Mouse (Mus musculus) spleen, embryonic (tissue): ENCODE data around the gene Stx6.

Source experiments
- CTCF ChIA-PET: fragments of 350-600 bp; sonication (Branson Sonifier 250); formaldehyde crosslinking; loops from one replicate; lab custom pipeline; 2022; lab: Charles Lee

The Stx6 gene

DNA sequence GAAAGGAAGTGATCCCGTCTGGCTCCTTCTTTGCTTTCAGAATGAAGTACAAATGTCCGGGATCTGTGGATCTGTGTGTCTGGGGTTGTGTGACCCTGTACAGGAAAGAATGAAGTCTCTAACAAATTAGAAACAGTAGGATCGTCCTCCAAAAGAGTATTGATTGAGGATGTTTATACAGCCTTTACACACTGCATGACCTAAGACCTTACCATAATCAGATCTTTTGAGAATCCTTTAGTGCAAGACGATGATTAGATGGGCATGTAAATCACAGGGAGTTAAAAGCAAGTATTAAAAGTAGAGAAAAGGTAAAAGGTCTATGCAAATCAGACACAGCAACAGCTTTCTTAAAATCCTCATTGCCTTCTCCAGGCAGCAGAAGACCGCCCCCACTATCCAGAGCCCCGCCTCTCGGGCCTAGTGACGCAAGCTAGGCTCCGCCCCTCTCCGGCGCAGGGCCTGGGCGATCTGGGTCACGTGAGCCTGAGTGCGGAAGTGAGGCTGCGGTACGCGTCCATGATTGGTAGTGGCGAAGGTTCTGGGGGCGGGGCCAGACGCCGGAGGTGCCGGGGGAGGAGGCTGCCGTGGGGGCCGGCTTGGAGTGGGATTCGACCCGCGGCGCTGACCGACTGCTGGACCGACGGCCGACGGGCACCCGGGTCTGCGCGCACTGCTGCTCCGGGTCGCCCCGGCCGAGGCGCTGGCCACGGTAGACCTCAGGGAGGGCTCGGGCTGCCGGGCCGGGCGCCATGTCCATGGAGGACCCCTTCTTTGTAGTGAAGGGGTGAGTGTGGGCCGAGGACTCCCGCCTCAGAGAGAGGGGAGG, at the start of gene Stx6:
TSS of gene Stx6 (plus strand) at position 575 of the 829 bp plus-strand sequence.
- CTCF ChIA-PET, result interaction anchor here (0.6 kb wide), 1 partner anchor 67 kb away, joined by 3 read pairs; no protein-coding TSS in a partner anchor

DNA sequence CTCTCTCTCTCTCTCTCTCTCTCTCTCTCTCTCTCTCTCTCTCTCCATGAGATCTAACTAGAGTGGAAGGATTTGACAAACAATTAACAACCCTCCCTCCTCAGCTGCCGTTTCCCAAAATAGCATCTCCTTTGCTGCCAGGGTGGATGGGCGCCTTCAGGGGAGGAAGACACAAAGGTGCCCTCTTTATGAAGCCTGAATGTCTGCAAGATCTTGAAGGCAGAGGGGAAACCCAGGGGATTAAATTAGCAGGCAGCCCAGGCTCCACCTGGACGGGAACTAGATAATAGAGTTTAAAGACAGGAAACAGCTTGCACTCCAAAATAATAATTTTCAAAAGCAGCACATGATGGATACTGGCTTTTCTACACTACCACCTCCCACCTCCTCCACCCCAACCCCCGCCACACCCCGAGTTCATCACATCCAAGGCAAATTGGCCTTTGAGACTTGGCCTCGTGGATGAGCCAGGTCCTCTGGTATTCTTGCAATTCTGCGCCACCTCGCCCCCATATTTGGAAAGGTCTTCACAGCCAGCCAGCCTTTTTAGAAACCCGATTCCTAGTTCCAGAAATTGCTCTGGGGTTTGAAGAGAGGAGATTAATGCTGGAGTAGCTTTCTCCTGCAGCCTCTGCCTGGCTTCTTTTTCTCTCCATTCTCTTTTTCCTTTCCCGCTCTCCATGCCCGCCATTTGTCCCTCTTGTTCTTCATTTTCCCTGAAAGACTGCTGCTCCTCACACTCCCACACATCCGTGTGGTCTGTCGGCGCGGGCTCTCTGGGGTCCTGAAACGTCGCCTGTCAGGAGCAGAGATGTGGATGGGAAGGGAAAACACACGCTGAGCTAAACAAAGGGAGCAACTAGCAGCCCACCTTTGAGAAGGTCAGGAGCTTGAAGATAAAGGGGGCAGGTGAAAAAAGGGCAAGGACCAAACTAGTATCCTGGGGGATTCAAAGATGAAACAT, 48.8 kb upstream of the Stx6 start:
- CTCF ChIA-PET, result interaction anchor here (0.7 kb wide), 1 partner anchor 262 kb away, joined by 3 read pairs; no protein-coding TSS in a partner anchor

DNA sequence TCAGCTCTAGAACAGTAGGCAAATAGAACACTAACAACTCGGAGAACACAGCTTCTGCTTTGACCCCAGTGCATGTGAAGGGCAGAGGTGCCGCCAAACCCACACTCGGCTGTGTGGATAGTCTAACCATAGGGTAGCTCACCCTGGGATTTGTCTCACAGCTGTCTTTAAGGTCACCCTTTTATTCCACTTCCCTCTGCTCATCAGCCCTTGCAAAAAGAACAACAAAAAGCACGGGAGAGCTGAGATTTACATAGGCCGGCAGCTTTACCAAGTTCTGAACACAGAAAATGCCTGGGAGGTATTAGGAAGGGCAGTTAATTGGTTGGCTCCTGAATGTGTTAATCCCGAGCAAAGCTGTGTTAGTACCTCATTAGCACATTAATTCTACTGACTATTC, 47.0 kb upstream of the Stx6 start:
- CTCF ChIA-PET, result no interaction called here

DNA sequence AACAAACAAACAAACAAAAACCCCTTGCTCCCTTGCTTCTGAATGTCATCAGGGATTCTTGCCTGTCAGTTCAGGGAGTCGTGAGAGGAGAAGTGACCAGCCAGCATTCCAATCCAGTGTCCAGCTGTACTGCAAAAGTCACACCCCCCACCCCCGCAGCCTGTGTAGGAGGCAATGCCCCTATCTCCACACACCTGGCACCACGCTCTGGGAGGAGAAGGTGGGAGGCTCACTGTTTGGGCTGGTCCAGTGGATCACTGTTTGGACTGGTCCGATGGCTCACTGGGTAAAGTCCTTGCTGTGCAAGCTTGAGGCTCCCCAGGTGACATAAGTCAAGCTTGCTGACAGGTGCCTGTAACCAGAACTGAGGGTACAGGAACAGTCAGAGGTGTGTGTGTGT, 46.4 kb upstream of the Stx6 start:
- CTCF ChIA-PET, result no interaction called here

DNA sequence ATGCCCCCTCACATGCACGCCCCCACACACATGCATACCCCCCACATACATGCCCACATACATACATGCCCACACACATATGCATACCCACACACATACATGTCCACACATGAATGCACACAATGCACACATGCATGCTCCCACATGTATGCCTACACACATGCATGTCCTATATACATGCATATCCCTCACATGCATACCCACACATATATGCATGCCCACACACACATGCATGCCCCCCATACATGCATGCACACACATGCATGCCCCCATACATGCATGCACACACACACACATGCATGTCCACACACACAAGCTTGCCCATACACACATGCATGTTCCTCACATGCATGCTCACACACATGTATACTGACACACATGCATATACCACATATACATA, 45.6 kb upstream of the Stx6 start:
- CTCF ChIA-PET, result no interaction called here

DNA sequence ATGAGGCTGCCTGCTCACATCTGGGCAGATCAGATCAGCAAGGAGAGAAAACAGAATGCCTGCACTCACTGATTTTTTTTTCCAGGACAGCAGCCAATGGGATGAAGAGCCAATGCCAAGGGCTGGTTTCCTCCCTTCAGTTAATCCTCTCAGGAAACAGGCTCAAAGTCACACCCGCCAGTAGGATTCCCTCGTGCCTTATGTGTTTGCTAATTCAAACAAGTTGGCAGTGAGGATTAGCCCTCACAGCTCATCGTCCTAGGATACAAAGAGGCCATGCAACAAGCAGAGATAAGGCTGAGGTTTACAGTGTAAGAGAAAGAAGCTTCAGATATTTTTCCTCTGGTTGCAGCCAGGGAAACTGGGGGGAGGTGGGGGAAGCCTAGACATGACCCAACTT, 44.6 kb upstream of the Stx6 start:
- CTCF ChIA-PET, result no interaction called here

DNA sequence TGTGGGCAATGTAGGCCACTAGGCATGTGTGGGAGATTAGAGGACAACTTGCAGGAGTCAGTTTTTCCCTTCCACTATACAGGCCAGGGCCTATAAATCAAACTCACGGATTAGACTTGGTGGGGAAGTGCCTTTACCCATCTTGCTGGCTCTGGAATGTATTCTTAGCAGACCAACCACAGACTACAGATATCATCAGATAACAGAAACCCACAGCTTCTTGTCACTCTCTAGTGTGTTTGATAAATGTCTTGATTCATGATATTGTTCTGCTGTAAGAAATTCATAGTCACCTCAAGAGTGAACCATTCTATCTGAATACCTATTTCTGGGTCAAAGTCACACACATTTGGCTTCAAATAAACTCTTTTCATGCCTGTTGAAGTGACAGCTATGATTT, 38.8 kb upstream of the Stx6 start:
- CTCF ChIA-PET, result no interaction called here

DNA sequence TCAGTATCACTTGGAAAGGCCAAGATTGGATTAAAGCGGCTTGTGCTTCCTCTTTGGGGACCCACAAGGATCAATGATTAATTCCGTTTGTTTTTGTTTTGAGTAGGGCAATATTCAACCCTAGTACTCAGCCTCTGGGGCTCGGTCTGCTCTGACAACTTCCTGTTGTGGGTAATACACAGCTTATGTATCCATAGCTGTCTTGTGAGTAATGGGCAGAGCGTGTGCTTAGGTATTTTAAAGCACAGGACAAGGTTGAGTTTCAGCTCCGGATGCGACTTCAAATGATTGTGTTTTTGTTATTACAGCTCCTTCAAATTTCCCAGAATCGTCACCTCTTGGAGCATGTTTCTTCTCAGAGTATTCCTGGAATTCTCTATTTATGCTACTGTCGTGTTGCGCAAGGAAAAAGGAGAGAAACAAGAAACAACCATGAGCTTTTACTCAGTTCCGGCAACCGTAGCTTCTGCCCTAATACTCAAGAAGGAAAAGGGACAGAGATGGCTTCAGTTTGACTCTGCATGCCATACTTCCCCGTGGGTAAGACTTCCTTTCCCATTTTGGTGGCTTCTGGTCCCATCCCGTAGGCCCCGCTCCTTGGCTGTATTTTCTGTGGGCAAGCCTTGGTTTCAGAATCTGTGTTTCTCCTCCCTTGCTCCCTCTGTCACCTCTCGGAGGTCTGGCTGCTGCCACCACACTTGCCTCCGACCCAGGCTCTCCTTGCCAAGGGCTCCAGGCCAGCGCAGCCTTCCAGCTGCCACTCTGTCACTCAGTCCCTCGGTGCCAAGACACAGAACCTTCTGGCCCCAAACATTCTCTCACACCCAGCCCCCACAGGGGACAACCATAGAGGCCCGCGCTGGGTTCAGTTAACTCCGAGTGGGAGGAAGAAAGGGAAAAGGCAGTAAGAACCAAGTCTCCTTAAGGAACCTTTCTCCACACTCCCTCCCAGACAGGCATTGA, 36.3 kb upstream of the Stx6 start:
- CTCF ChIA-PET, result interaction anchor here (0.5 to 1.1 kb wide), 3 partner anchors 32 to 255 kb away, joined by 3 to 4 read pairs (median 3); no protein-coding TSS in a partner anchor

DNA sequence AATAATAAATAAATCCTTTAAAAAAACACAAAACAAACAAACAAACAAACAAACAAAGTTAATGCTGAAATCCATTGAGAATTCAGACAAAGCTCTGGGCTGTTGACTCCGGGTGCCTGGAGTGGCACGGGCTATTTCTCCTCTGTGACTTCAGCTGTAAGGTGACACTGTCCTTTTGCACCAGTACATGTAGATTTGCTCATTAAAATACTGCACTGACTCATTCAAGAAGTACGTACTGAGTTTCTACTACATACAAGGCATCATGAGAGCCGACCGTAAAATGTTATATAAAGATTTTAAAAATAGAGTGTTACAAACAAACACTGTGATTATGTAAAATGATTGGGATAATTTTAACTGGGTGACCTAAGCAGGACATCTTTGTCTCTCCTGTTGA, 34.1 kb upstream of the Stx6 start:
- CTCF ChIA-PET, result interaction anchor here (1.2 kb wide), 1 partner anchor 28 kb away, joined by 10 read pairs; no protein-coding TSS in a partner anchor

DNA sequence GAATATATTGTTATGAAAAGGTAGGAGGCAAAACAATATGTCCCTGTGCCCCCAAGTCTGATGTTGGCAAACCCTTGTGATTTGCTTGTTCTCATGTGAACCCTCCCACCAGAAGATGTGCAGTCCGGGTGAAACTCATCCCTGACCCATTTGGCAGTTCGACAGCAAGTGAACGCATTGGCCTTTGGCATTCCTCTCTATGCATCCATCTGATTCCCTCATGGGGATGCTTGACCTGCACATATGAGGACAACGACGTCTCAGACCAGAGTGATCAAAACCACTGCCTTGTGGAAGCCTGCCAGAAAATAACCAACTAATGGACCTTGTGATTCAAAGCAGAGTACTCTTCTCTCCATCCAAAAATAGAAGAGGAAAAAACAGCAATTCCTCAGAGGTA, 31.8 kb upstream of the Stx6 start:
- CTCF ChIA-PET, result no interaction called here

DNA sequence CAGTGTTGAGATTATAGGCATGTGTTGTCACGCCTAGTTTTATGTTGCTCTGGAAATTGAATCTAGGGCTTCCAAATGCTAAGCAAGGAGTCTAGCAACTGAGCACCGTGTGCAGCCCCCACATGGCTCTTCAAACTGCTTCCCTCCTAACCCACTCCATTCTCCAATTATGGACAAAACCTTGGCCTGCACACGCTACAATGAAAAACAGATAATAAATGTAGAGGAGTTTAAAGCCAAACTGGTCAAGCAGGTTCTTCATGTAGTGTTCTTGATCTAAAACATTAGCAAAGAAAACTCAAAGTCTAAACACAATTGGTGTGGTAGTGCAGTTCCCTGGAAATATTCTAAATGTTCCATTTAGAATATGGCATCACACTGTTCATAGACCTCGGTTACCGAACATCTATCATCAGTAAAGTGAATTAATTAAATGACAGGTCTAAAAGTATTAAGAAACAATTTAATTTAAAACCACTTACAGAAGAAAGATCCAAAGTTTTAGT, 31.0 kb upstream of the Stx6 start:
- CTCF ChIA-PET, result no interaction called here

DNA sequence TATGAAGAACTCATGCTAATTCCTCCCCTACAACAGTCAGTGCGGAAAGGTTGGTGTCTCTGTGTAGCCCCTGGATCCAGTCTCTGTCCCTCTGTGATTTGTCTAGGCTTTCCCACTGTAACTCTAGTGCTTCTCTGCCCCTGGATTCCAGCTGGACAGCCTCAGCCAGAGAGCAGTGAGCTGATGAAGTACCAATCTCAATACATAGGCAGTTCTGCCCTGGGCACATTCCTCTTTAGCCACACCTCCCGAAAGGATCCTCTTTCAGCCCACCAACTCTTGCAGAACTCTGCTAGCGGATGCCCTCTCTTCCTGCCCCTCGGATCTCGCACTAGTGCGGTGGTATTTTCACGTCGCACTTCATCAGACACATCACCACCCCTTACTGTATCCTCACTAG, 23.6 kb upstream of the Stx6 start:
- CTCF ChIA-PET, result no interaction called here

DNA sequence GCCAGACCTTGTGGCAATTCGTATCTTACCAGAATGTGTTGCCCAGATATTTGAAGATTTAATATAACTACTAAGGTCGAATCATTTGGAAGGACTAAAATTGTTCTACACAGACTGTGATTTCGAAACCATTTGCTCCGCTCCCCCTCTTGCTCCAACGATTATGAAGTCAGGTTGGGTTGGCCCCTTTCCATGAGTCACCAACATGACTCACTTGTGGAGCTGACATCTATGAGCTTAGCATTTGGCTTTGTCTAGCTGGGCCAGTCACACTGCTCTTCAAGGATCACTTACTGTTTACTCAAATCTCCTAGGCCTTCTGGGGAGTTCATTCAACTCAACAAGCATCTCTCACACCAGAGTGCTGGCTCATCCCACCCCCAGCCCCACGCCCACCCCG, 19.7 kb upstream of the Stx6 start:
- CTCF ChIA-PET, result no interaction called here

DNA sequence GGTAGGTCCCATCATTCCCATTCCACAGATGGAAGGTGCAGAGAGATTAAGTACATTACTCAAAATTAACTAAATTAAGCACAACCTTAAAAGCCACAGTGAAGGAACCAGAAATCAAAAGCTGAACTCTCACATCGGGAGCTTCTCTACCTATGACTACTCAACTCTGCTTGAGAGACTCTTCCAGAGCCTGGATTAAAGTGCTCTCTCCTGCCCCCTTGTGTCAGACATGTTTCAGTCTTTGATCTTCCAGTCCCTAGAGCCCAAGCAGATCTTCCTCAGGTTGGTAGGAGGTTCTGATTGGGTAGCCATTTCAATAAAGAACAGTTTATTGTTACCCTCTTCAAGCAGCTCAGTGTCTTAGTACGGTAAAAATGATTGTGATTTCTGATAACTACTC, 18.4 kb upstream of the Stx6 start:
- CTCF ChIA-PET, result interaction anchor here (1.0 to 1.1 kb wide), 2 partner anchors 89 to 93 kb away, joined by 4 to 14 read pairs; no protein-coding TSS in a partner anchor

DNA sequence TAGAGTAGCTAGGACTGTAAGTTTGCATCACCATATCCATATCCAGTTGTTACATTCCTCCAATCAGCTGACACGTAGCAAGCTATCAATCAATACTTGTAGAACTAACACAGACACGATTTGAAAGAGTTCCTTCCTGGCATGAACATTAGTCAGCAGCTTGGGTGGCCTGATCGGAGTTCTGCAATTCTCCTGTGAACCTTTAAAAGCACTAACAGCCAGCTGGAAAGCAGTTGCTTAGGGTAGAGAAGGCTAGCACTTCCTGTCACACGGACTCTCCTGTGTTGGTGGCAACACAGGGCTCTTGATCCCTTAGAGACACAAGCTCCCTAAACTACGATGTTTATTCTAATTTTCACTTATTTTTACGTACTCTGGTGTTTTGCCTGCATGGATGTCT, 12.9 kb upstream of the Stx6 start:
- CTCF ChIA-PET, result interaction anchor here (0.5 kb wide), 1 partner anchor 1328 kb away, joined by 3 read pairs; no protein-coding TSS in a partner anchor

DNA sequence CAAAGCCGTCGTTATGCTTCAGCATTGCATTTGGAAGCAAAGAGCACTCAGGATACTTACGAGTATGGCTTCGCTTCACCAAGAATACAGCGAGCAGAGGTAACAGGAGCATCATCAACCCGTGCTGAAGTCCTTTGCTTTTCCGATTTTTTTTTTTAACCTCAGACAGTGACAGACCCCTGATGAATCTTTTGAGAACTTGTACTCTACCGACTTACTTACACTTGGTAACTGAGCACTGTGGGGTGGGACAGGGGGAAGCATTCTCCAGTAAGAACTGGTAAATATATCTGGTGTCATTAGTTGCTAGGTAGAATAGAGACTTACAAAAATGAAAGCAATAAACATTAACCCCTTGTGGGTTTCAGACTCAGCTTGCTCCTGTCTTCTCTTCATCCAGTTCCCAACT, 11.9 kb upstream of the Stx6 start, which contains the start of gene Mr1:
TSS of gene Mr1 (minus strand) at position 243 of the 409 bp plus-strand sequence.
- CTCF ChIA-PET, result no interaction called here

DNA sequence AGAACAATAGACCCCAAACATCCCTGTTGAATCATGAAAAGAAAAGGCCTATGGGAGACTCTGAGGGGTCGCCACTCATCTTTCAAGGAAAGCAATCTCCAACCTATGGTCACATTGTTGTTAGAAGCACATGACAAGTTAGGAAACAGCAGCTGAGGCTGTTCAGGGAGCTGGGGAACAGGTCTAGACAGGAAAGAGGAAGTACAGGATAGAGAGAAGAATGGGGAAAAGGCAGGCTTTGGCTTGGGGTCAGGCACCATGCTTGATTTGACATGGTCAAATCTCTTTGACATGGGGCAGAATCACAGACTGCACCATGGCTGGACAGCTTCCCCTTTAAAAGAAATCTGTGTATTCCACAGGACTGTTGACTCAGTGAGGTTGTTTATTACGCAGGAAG, 11.3 kb upstream of the Stx6 start:
- CTCF ChIA-PET, result interaction anchor here (0.5 kb wide), 1 partner anchor 1051 kb away, joined by 4 read pairs; no protein-coding TSS in a partner anchor

DNA sequence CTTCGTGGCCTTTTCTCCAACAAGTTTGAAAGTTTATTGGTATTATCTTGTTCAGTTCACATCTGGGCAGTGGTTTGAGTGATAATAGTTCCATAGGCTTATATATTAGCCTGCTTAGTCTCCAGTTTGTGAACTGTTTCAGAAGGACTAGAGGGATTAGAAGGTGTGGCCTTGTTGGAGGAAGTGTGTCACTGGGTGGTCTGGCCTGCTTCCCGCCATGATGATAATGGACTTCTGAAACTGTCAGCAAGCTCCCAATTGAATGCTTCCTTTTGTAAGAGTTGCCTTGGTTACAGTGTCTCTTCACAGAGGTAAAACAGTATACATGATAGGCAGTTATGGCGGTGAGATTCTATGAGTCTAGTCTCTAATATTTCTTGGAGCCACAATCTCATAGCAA, 9.1 kb upstream of the Stx6 start:
- CTCF ChIA-PET, result interaction anchor here (0.6 kb wide), 1 partner anchor 40 kb away, joined by 3 read pairs; no protein-coding TSS in a partner anchor

DNA sequence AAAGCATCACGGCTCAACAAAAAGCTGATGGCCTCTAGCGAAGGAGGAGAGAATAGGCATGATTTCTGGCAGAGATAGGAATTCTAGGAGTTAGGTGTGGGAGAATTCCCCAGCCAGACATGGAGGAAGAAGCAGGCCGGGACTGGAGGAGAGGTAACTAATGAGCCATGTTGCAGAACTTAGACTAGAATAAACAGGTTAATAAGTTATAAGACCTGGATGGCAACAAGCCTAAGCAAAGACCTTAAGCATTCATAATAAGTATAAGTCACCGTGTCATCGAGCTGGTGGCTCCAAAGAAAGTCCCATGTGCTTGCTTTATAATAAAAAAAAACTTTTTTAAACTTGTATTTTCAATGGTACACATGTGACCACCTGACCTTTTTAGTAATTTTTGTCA, 7.7 kb upstream of the Stx6 start:
- CTCF ChIA-PET, result no interaction called here

DNA sequence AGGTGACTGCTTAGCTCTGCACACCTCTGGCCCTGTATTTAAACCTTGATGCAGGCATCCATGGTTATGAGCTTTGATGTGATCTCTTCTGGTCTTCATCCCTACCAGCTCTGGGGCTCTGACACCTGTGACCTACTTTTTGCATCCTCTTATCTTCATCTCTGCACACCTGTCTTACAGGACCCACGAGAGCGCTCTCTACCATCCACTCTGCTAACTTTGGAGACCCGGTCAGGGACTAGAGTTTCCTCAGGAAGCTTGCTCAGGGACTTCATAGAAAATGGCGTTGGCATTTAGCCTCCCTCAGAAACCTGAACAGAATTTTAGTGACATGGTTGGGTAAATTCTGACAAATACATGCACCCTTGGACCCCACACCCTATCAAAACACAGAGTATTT, 4.6 kb upstream of the Stx6 start:
- CTCF ChIA-PET, result no interaction called here
